ENCODE assay signal across 24 mouse cellular contexts in the genomic region with DNA sequence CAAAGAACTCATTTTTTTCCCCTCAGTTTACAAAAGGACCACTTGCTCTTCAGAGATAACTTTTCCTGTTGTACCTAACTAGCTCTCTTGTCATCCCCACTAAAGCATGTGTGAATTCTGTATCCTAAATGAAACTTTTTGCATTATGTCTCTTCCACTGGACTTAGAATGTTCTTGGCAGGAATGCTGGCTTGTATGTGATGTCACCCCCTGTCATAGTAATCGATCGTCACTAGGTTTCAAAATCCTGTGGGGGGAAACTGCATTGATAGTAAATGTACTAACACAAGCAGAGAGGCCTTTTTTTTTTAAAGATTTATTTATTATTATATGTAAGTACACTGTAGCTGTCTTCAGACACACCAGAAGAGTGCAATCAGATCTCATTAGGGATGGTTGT.
"Had no signal": no experiment of that assay in that cellular context is flagged by ENCODE, and none has a peak within 500 bp of the region (broad histone marks: within the 10 kb centered on the region; RNA-seq: fewer than 3 reads in every experiment).

No protein-coding gene starts in this region.

- H3K9me3 ChIP-seq: heart, embryonic 10.5 days; heart, embryonic 12.5 days; hindbrain, embryonic 13.5 days; hindbrain, embryonic 15.5 days; kidney, embryonic 15.5 days; limb, embryonic 13.5 days; limb, embryonic 15.5 days; liver, embryonic 13.5 days; liver, embryonic 15.5 days had no signal

- H3K4me3 ChIP-seq: heart, embryonic 10.5 days; heart, embryonic 12.5 days; hindbrain, embryonic 13.5 days; hindbrain, embryonic 15.5 days; kidney, embryonic 15.5 days; limb, embryonic 13.5 days; limb, embryonic 15.5 days; liver, embryonic 13.5 days; liver, embryonic 15.5 days had no signal

- H3K36me3 ChIP-seq: hindbrain, embryonic 13.5 days; hindbrain, embryonic 15.5 days; kidney, embryonic 15.5 days; limb, embryonic 13.5 days; limb, embryonic 15.5 days; liver, embryonic 13.5 days; liver, embryonic 15.5 days had no signal

- H3K27ac ChIP-seq: heart, embryonic 10.5 days; hindbrain, embryonic 13.5 days; hindbrain, embryonic 15.5 days; hindbrain, postnatal 0 days; kidney, embryonic 15.5 days; kidney, postnatal 0 days; limb, embryonic 13.5 days; limb, embryonic 15.5 days; liver, embryonic 13.5 days; liver, embryonic 15.5 days had no signal

- DNase-seq: gastrocnemius, postnatal 14 days; gastrocnemius, postnatal 36 days; heart, postnatal 10 days; heart, postnatal 36 days; kidney, adult 11 months; kidney, adult 2 months; kidney, adult 9 months; kidney, postnatal 14 days; kidney, postnatal 36 days; layer of hippocampus, adult 9-11 months; layer of hippocampus, postnatal 36 days; left cerebral cortex, postnatal 4 days; liver, embryonic 13.5 days had no signal

- H3K4me1 ChIP-seq: hindbrain, embryonic 13.5 days; hindbrain, embryonic 15.5 days had no signal

- H3K4me2 ChIP-seq: heart, embryonic 12.5 days; hindbrain, embryonic 13.5 days; hindbrain, embryonic 15.5 days; kidney, embryonic 15.5 days; limb, embryonic 13.5 days; limb, embryonic 15.5 days; liver, embryonic 13.5 days; liver, embryonic 15.5 days had no signal

- H3K27me3 ChIP-seq: heart, embryonic 12.5 days; hindbrain, embryonic 13.5 days; hindbrain, embryonic 15.5 days; kidney, embryonic 15.5 days; limb, embryonic 13.5 days; limb, embryonic 15.5 days; liver, embryonic 13.5 days; liver, embryonic 15.5 days had no signal

- H3K9ac ChIP-seq: heart, embryonic 12.5 days; hindbrain, embryonic 13.5 days; hindbrain, embryonic 15.5 days; kidney, embryonic 15.5 days; limb, embryonic 13.5 days; limb, embryonic 15.5 days; liver, embryonic 13.5 days; liver, embryonic 15.5 days had no signal

- ATAC-seq: hindbrain, postnatal 0 days; intestine, embryonic 16.5 days had no signal
